14 mouse cellular contexts compared by ENCODE assay signal in the genomic region with DNA sequence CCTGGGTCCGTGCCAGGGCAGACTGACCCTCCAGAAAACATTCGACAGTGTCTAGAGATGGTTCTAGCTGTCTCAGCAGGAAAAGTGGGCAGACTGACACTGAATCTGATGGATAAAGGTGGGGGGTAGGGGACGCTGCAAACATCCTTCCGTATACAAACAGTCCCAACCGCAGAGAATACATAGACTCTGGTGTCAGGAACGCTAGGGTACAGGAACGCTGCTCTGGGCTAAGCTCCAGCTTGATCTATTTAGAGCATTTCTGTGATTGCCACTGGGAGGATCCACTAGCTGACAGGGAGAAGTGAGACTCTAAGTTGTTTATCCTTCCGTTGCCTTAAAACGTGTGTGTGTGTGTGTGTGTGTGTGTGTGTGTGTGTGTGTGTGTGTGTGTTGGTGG. TPM values are rescaled to one million over a fixed set of nuclear protein-coding genes. Genes with fewer than 3 reads are reported as not detected.
DNase-seq lines count a peak whose midpoint lies in the region; ATAC-seq and TF ChIP-seq lines count a peak whose summit lies in the region.
"Had no signal": no experiment of that assay in that cellular context is flagged by ENCODE, and none has a peak within 500 bp of the region (broad histone marks: within the 10 kb centered on the region; RNA-seq: fewer than 3 reads in every experiment).

No protein-coding gene starts in this region.

- DNase-seq in heart, adult 8-10 months (ENCODE audit: low spot score), result peak; percentile 37
- DNase-seq in lung, postnatal 0 days (ENCODE audit: low spot score), result peak; percentile 64
- DNase-seq in lung, postnatal 14 days, result no peak
- peak; percentile 63 to 66 for DNase-seq in heart, postnatal 10 days
- no peak for DNase-seq in stomach, postnatal 0 days (ENCODE audit: low spot score)
- DNase-seq in right cerebral cortex, postnatal 25 days, result no peak
- DNase-seq: cerebellum, adult 9-11 months; liver; thymus, postnatal 25 days had no signal

- no peak for TF ChIP-seq EP300 in lung, postnatal 0 days (IDR thresholded peaks at IDR 0.05)
- TF ChIP-seq EP300 in stomach, postnatal 0 days (optimal IDR thresholded peaks at IDR 0.05), result no peak

- no peak for ATAC-seq in heart, embryonic 12.5 days (ENCODE audit: insufficient number of reproducible peaks, low FRiP score)
- peak; percentile 76 for ATAC-seq in lung, postnatal 0 days
- 0 out of 2 replicates have a peak, but pooled peaks have one; percentile 25 for ATAC-seq in stomach, postnatal 0 days (ENCODE audit: low FRiP score, low TSS enrichment)

- H3K4me1 ChIP-seq in heart, embryonic 12.5 days (replicated peaks), result peaks cover 13% of the 10 kb centered on the region
- H3K4me1 ChIP-seq in lung, postnatal 0 days (ENCODE audit: insufficient read depth, low read depth, low read length), result no peaks in the 10 kb centered on the region
- no peaks in the 10 kb centered on the region for H3K4me1 ChIP-seq in stomach, postnatal 0 days (replicated peaks; ENCODE audit: control insufficient read depth, insufficient read depth)
- H3K4me1 ChIP-seq: forebrain, embryonic 10.5 days; kidney, embryonic 15.5 days; megakaryocyte, embryonic 14.5 days; stomach, embryonic 15.5 days had no signal

- H3K9me3 ChIP-seq in heart, embryonic 12.5 days (replicated peaks), result no peaks in the 10 kb centered on the region
- H3K9me3 ChIP-seq in lung, postnatal 0 days (ENCODE audit: low read length), result no peaks in the 10 kb centered on the region
- no peaks in the 10 kb centered on the region for H3K9me3 ChIP-seq in stomach, postnatal 0 days (ENCODE audit: control insufficient read depth, low read length)
- H3K9me3 ChIP-seq: forebrain, embryonic 10.5 days; kidney, embryonic 15.5 days; megakaryocyte, embryonic 14.5 days; stomach, embryonic 15.5 days had no signal

- intact Hi-C loops in heart, postnatal 10 days (cut with DNase I), result no loop called here

- H3K9ac ChIP-seq in heart, embryonic 12.5 days, result no peak overlapping the region
- H3K9ac ChIP-seq in lung, postnatal 0 days (replicated peaks; ENCODE audit: low read depth), result no peak overlapping the region
- H3K9ac ChIP-seq in stomach, postnatal 0 days (ENCODE audit: low read length), result no peak overlapping the region
- H3K9ac ChIP-seq: kidney, embryonic 15.5 days; stomach, embryonic 15.5 days had no signal

- H3K27ac ChIP-seq in heart, embryonic 12.5 days (ENCODE audit: poor library complexity, severe bottlenecking), result no peak overlapping the region
- no peak overlapping the region for H3K27ac ChIP-seq in lung, postnatal 0 days (ENCODE audit: low read length)
- H3K27ac ChIP-seq in stomach, postnatal 0 days (replicated peaks), result no peak overlapping the region
- H3K27ac ChIP-seq: forebrain, embryonic 10.5 days; kidney, embryonic 15.5 days; stomach, embryonic 15.5 days had no signal

- H3K36me3 ChIP-seq in heart, embryonic 12.5 days, result no peaks in the 10 kb centered on the region
- H3K36me3 ChIP-seq in lung, postnatal 0 days (ENCODE audit: insufficient read depth, low read length), result no peaks in the 10 kb centered on the region
- no peaks in the 10 kb centered on the region for H3K36me3 ChIP-seq in stomach, postnatal 0 days (ENCODE audit: control insufficient read depth, insufficient read depth, low read length)
- H3K36me3 ChIP-seq: kidney, embryonic 15.5 days; stomach, embryonic 15.5 days had no signal

- 51% methylated on average over 9 of the region's 9 CpGs for WGBS in heart, embryonic 12.5 days
- 45% methylated on average over 9 of the region's 9 CpGs for WGBS in lung, postnatal 0 days
- WGBS in stomach, postnatal 0 days, result 56% methylated on average over 9 of the region's 9 CpGs

- TF ChIP-seq CTCF in lung, postnatal 0 days (IDR thresholded peaks at IDR 0.05), result peak; percentile 23; the same call in 1 of the 2 replicates
- no peak for TF ChIP-seq CTCF in stomach, postnatal 0 days (IDR thresholded peaks at IDR 0.05; ENCODE audit: low read depth)

- H3K27me3 ChIP-seq in heart, embryonic 12.5 days (replicated peaks), result 0 out of 2 replicates have a peak, but pooled peaks cover 5% of the 10 kb centered on the region
- H3K27me3 ChIP-seq in lung, postnatal 0 days (replicated peaks; ENCODE audit: insufficient read depth, low read length), result no peaks in the 10 kb centered on the region
- H3K27me3 ChIP-seq in stomach, postnatal 0 days (ENCODE audit: control insufficient read depth, insufficient read depth, low read length), result no peaks in the 10 kb centered on the region
- H3K27me3 ChIP-seq: kidney, embryonic 15.5 days; stomach, embryonic 15.5 days had no signal

- H3K4me3 ChIP-seq in heart, embryonic 12.5 days, result no peak overlapping the region
- H3K4me3 ChIP-seq in lung, postnatal 0 days (ENCODE audit: low read depth, low read length), result no peak overlapping the region
- H3K4me3 ChIP-seq in stomach, postnatal 0 days (ENCODE audit: low read depth, low read length), result no peak overlapping the region
- H3K4me3 ChIP-seq: forebrain, embryonic 10.5 days; kidney, embryonic 15.5 days; megakaryocyte, embryonic 14.5 days; stomach, embryonic 15.5 days had no signal

- no peak overlapping the region for H3K4me2 ChIP-seq in heart, embryonic 12.5 days
- no peak overlapping the region for H3K4me2 ChIP-seq in lung, postnatal 0 days (replicated peaks; ENCODE audit: low read depth, low read length)
- H3K4me2 ChIP-seq in stomach, postnatal 0 days (replicated peaks; ENCODE audit: low read depth), result no peak overlapping the region
- H3K4me2 ChIP-seq: kidney, embryonic 15.5 days; stomach, embryonic 15.5 days had no signal

RNA-seq across cellular contexts. Expression of gene Mapre3, which starts 33.7 kb away (rescaled TPM):
- 10 to 100 TPM; 43.1 to 48.3 (median 44.5) TPM for total RNA-seq in heart, adult 8-10 months (2022)
- polyA plus RNA-seq in heart, embryonic 12.5 days (2016; fragmentation: Nextera tagmentation; extraction: Ambion mirVana), result 18.3 and 19.6 TPM in 2 replicates
- 23.2 and 27.2 TPM in 2 replicates for polyA plus RNA-seq in lung, postnatal 0 days (2015; fragmentation: Nextera tagmentation; extraction: Ambion mirVana)
- total RNA-seq in heart, postnatal 10 days (2021), result 10 to 100 TPM; 24.8 to 26.5 TPM
- polyA plus RNA-seq in stomach, postnatal 0 days (2015; fragmentation: Nextera tagmentation; extraction: Ambion mirVana), result 14.1 and 15.5 TPM in 2 replicates

Comparison
In these comparisons a context has a peak if more than half of its experiments do, and no peak if none do; other contexts are left out.
1. DNase-seq: peak in heart, adult 8-10 months (single experiment), lung, postnatal 0 days (single experiment) and heart, postnatal 10 days (2 of 2); none in lung, postnatal 14 days (single experiment), stomach, postnatal 0 days (single experiment) and right cerebral cortex, postnatal 25 days (single experiment).